Mouse (Mus musculus) midbrain, embryonic 14.5 days (tissue): ENCODE measurements at regions not wholly inside any gene's neighbourhood (a gene's known extent, or its start where the extent isn't known, plus 50 kb on each side); places are given as distances from the start of the nearest gene placed in this dataset.

Experiments
- ATAC-seq: fragments of 200-750 bp; cut with Nextera tagmentation; 2 replicates; pipeline ENCODE4 v1.8.0; 2017; ENCODE audit warnings: moderate number of reproducible peaks, moderate library complexity; ENCODE audit not compliant: low FRiP score, low TSS enrichment
- DNase-seq: peaks from one replicate; pipeline ENCODE4 v3.0.0-alpha.2; 2015
- H3K27ac ChIP-seq: fragments of 300-500 bp; sonication (generic); replicated peaks from 2 replicates; pipeline ENCODE4 v1.5.1; 2014; ENCODE audit warnings: mild to moderate bottlenecking, low read depth, low read length, moderate library complexity
- H3K27me3 ChIP-seq: fragments of 300-500 bp; sonication (generic); 2 replicates; pipeline ENCODE4 v1.6.1; 2014; ENCODE audit warnings: low read length, control low read depth, mixed read lengths; ENCODE audit not compliant: control insufficient read depth, insufficient read depth
- H3K36me3 ChIP-seq: fragments of 300-500 bp; sonication (generic); 2 replicates; pipeline ENCODE4 v1.6.1; 2014; ENCODE audit warnings: low read length, control low read depth; ENCODE audit not compliant: control insufficient read depth, insufficient read depth
- H3K4me1 ChIP-seq: fragments of 300-500 bp; sonication (generic); 2 replicates; pipeline ENCODE4 v1.6.1; 2014; ENCODE audit warnings: mild to moderate bottlenecking, antibody characterized with exemption, low read length, control low read depth; ENCODE audit not compliant: control insufficient read depth, insufficient read depth
- H3K4me2 ChIP-seq: fragments of 300-500 bp; sonication (generic); 2 replicates; pipeline ENCODE4 v1.6.1; 2014; ENCODE audit warnings: mild to moderate bottlenecking, low read length, moderate library complexity
- H3K4me3 ChIP-seq: fragments of 300-500 bp; sonication (generic); replicated peaks from 2 replicates; pipeline ENCODE4 v1.5.1; 2014; ENCODE audit warnings: low read depth, low read length
- H3K9ac ChIP-seq: fragments of 300-500 bp; sonication (generic); replicated peaks from 2 replicates; pipeline ENCODE4 v1.6.1; 2014; ENCODE audit warnings: mild to moderate bottlenecking, low read length, moderate library complexity
- H3K9me3 ChIP-seq: fragments of 300-500 bp; sonication (generic); 2 replicates; pipeline ENCODE4 v1.6.1; 2016; ENCODE audit warnings: low read length, control low read depth, mixed read lengths; ENCODE audit not compliant: control insufficient read depth
- WGBS: fragments of 180-500 bp; shearing (Covaris S2); extraction: QIAGEN DNeasy Blood & Tissue Kit; methylation state at CpG from one replicate; pipeline ENCODE4 v1.1.7; 2014; 5-methylcytosine and 5-hydroxymethylcytosine counted together

DNA sequence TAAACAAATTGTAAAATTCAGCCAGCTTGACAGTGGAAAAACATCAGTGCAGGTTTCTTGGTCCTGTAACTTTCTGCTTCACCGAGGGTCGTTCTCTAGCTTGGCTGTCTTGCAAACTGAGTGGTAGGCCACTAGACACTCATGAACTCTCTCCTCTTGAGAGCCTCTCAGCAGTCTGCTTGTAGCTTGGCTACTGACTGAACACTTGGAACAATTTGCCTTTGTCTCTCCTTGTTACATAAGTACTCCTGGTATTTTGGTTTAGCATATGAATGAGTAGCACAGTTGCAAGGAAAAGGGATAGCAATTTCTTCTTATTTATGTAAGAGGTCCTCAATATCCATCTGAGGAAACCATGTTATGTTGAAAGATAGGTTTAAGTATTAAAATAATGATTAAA is 769.6 kb upstream of the Sel1l start:
- no peak; the same call in 1 of the 2 replicates for ATAC-seq
- H3K27ac ChIP-seq, result no peak overlapping the region
- WGBS, result 15% methylated on average over 2 of the region's 2 CpGs

DNA sequence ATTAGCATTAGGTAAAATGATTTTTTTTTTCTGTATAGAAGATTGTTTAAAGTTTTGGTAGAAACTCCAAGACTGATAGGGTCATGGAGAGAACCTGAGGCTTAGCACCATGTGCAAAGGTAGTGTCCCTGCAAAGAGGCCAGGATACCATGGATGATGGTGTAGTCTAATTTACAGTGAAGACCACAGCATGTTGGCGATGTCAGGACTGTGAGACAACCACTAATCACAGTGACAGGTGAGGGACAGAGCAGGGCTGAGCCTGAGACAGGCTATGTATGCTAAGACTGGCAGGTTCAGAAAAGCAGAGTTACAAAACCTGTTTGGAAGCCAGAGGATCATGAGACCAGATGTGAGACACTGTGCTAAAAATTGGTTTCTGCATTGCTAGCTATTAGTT is 752.7 kb upstream of the Sel1l start:
- Histone ChIP-seq H3K9me3 (no peaks in the 10 kb centered on the region), H3K27me3 (no peaks in the 10 kb centered on the region), H3K4me1 (no peaks in the 10 kb centered on the region), H3K27ac (no peak overlapping the region), H3K4me2 (no peak overlapping the region), H3K36me3 (no peaks in the 10 kb centered on the region), H3K9ac (no peak overlapping the region), H3K4me3 (no peak overlapping the region)
- ATAC-seq (no peak), DNase-seq (no peak)
- 78% methylated on average over 1 of the region's 1 CpGs for WGBS

More for the DNA sequence above, 769.6 kb upstream of the Sel1l start:
- Histone ChIP-seq H3K4me2 (no peak overlapping the region), H3K4me1 (no peaks in the 10 kb centered on the region), H3K4me3 (no peak overlapping the region), H3K27me3 (no peaks in the 10 kb centered on the region), H3K9ac (no peak overlapping the region), H3K36me3 (no peaks in the 10 kb centered on the region), H3K9me3 (no peaks in the 10 kb centered on the region)
- DNase-seq, result peak; percentile 21

DNA sequence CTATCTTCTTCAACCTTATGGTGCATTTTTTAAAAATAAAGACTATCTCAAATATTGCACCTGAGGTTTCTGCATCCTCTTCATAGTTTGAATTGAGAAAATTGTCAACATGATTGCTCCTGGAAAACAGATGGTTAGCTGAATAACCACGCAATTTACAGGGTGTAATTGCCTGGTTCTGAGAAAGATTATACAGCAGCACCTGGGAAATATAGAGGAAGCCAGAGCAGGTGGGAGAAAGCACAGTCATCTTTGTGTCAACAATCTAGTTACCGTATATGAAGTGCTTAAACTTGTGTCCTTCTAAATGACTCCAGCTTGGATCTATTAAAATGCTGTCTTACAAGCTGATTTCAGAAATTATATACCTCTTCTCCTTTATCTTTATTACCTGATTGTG is 740.8 kb upstream of the Sel1l start:
- WGBS, result 77% methylated on average over 2 of the region's 2 CpGs
- Histone ChIP-seq H3K9me3 (no peaks in the 10 kb centered on the region), H3K27me3 (no peaks in the 10 kb centered on the region), H3K9ac (no peak overlapping the region), H3K4me1 (no peaks in the 10 kb centered on the region), H3K36me3 (no peaks in the 10 kb centered on the region), H3K4me3 (no peak overlapping the region), H3K27ac (no peak overlapping the region), H3K4me2 (no peak overlapping the region)
- DNase-seq, result no peak
- no peak for ATAC-seq

DNA sequence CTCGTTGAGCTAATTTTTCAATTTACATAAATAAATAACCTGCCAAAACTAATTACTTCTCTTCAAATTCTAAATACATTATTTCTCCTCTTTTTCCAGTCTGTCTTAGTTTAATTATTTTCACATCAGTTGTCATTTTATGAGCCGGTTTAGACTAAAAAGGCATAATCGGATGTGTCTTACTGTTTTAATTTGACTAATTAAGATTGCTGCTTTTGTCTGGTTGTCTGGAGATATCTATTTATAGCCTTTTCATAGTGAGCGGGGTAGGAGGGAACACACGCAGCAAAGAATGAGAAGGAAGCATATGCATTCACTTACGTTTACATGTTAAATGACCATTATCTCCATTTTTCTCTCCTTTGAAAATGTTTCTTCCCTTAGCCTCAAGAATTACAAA is 740.3 kb upstream of the Sel1l start:
- Histone ChIP-seq H3K27ac (no peak overlapping the region), H3K9me3 (no peaks in the 10 kb centered on the region), H3K4me2 (no peak overlapping the region), H3K4me1 (no peaks in the 10 kb centered on the region), H3K4me3 (no peak overlapping the region), H3K36me3 (no peaks in the 10 kb centered on the region), H3K27me3 (no peaks in the 10 kb centered on the region), H3K9ac (no peak overlapping the region)
- 66% methylated on average over 6 of the region's 6 CpGs for WGBS
- no peak for ATAC-seq
- peak; percentile 8 for DNase-seq

DNA sequence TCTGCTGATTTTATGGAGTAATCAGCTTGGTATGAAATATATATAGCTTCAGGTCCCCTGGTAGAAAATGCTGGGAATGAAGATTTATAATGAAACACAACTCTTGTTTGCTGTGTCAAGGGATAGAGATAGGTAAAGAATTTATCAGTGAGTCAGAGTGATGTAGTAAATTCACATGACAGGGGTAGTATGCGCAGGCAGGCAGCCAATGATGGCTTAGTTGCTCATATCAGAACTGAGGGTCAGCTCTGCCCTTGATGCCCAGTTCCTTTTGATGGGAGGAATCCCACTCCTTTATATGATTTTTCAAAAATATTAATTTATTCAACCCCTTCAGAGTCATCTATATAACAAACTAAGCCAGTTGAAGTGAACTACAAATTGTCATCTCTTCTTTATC is 729.6 kb upstream of the Sel1l start:
- Histone ChIP-seq H3K9me3 (no peaks in the 10 kb centered on the region), H3K4me3 (no peak overlapping the region), H3K4me2 (no peak overlapping the region), H3K4me1 (no peaks in the 10 kb centered on the region), H3K36me3 (no peaks in the 10 kb centered on the region), H3K27me3 (no peaks in the 10 kb centered on the region), H3K9ac (no peak overlapping the region), H3K27ac (no peak overlapping the region)
- WGBS, result 95% methylated on average over 1 of the region's 1 CpGs
- ATAC-seq, result no peak
- DNase-seq, result no peak
